Mouse (Mus musculus): ENCODE results near the gene Fgf2.
A peak's percentile ranks its signal among the peaks of the same experiment; 100 is the strongest.

Gene Fgf2

GRCm38 (mm10) chr3:37348221-37349165 is at the start of gene Fgf2:
TSS of gene Fgf2 (plus strand) at chr3:37348346.
- DNase-seq = peak in 1 of 2 experiments; percentile 7

GRCm38 (mm10) chr3:37299470-37299869 is 48.7 kb upstream of the Fgf2 start:
- DNase-seq = no peak

GRCm38 (mm10) chr3:37302685-37303084 is 45.5 kb upstream of the Fgf2 start:
- DNase-seq = peak in 1 of 2 experiments; percentile 43

GRCm38 (mm10) chr3:37303392-37304139 is 44.6 kb upstream of the Fgf2 start:
- DNase-seq = no peak

- no peak for DNase-seq
Observed at GRCm38 (mm10) chr3:37311897-37312369, 36.2 kb upstream of the Fgf2 start.

- peak; percentile 92 to 97 for DNase-seq
Observed at GRCm38 (mm10) chr3:37312370-37312941, 35.7 kb upstream of the Fgf2 start, which contains the start of the genes Bbs12 and Cetn4. TSS of gene Bbs12 (plus strand) at chr3:37312554. TSS of gene Cetn4 (minus strand) at chr3:37312708.

GRCm38 (mm10) chr3:37313371-37313770 is 34.8 kb upstream of the Fgf2 start:
- DNase-seq = peak in 1 of 2 experiments; percentile 9

- no peak for DNase-seq
Observed at GRCm38 (mm10) chr3:37316233-37316632, 31.9 kb upstream of the Fgf2 start.

GRCm38 (mm10) chr3:37324310-37324709 is 23.8 kb upstream of the Fgf2 start:
- DNase-seq = no peak

GRCm38 (mm10) chr3:37325317-37326112 is 22.6 kb upstream of the Fgf2 start:
- DNase-seq = no peak

GRCm38 (mm10) chr3:37326627-37327026 is 21.5 kb upstream of the Fgf2 start:
- DNase-seq = no peak

GRCm38 (mm10) chr3:37328489-37328888 is 19.7 kb upstream of the Fgf2 start:
- DNase-seq = no peak

- no peak for DNase-seq
Observed at GRCm38 (mm10) chr3:37329963-37330362, 18.2 kb upstream of the Fgf2 start.

- DNase-seq = no peak
Observed at GRCm38 (mm10) chr3:37331999-37332449, 16.1 kb upstream of the Fgf2 start.

GRCm38 (mm10) chr3:37334053-37334452 is 14.1 kb upstream of the Fgf2 start:
- no peak for DNase-seq

- no peak for DNase-seq
Observed at GRCm38 (mm10) chr3:37341110-37341509, 7.0 kb upstream of the Fgf2 start.

- no peak for DNase-seq
Observed at GRCm38 (mm10) chr3:37342811-37343210, 5.3 kb upstream of the Fgf2 start.

GRCm38 (mm10) chr3:37347671-37348070 is 475 bp upstream of the Fgf2 start:
- no peak for DNase-seq

- no peak for DNase-seq
Observed at GRCm38 (mm10) chr3:37349166-37349548, 1.0 kb downstream of the Fgf2 start.

- DNase-seq = no peak
Observed at GRCm38 (mm10) chr3:37350386-37350785, 2.2 kb downstream of the Fgf2 start.

GRCm38 (mm10) chr3:37353951-37354481 is 5.9 kb downstream of the Fgf2 start:
- no peak for DNase-seq

GRCm38 (mm10) chr3:37354737-37355136 is 6.6 kb downstream of the Fgf2 start:
- DNase-seq = no peak

All from spleen, adult 18-20 months (tissue).